Mouse (Mus musculus) limb, embryonic 11.5 days (tissue): Measurements from ENCODE around the gene Ankdd1a. TPM values are rescaled to one million over a fixed set of nuclear protein-coding genes. Genes with fewer than 3 reads are reported as not detected.

Source experiments
- ATAC-seq: fragments of 200-750 bp; cut with Nextera tagmentation; 2 replicates; pipeline ENCODE4 v1.8.0; 2017; ENCODE audit warnings: low read depth; ENCODE audit not compliant: insufficient number of reproducible peaks, low FRiP score, low TSS enrichment
- DNase-seq: peaks from one replicate; pipeline ENCODE4 v3.0.0-alpha.2; 2015; ENCODE audit warnings: low spot score
- H3K27ac ChIP-seq: fragments of 300-500 bp; sonication (generic); replicated peaks from 2 replicates; pipeline ENCODE4 v1.5.1; 2014; ENCODE audit warnings: low read depth, mild to moderate bottlenecking, low read length
- H3K27me3 ChIP-seq: fragments of 300-500 bp; sonication (generic); 2 replicates; pipeline ENCODE4 v1.6.1; 2014; ENCODE audit warnings: mild to moderate bottlenecking, low read length, mixed read lengths; ENCODE audit not compliant: control insufficient read depth, insufficient read depth
- H3K36me3 ChIP-seq: fragments of 300-500 bp; sonication (generic); 2 replicates; pipeline ENCODE4 v1.6.1; 2014; ENCODE audit warnings: mild to moderate bottlenecking, low read length, moderate library complexity, mixed read lengths; ENCODE audit not compliant: control insufficient read depth, insufficient read depth
- H3K4me1 ChIP-seq: fragments of 300-500 bp; sonication (generic); 2 replicates; pipeline ENCODE4 v1.6.1; 2014; ENCODE audit warnings: low read length, mixed read lengths; ENCODE audit not compliant: control insufficient read depth, insufficient read depth
- H3K4me2 ChIP-seq: fragments of 300-500 bp; sonication (generic); 2 replicates; pipeline ENCODE4 v1.6.1; 2014; ENCODE audit warnings: low read depth, mild to moderate bottlenecking, moderate library complexity; ENCODE audit not compliant: severe bottlenecking
- H3K4me3 ChIP-seq: fragments of 300-500 bp; sonication (generic); 2 replicates; pipeline ENCODE4 v1.5.1; 2014; ENCODE audit warnings: low read depth, low read length
- H3K9ac ChIP-seq: fragments of 300-500 bp; sonication (generic); 2 replicates; pipeline ENCODE4 v1.6.1; 2014; ENCODE audit warnings: mild to moderate bottlenecking, low read length
- H3K9me3 ChIP-seq: fragments of 300-500 bp; sonication (generic); 2 replicates; pipeline ENCODE4 v1.6.1; 2016; ENCODE audit warnings: low read length; ENCODE audit not compliant: control insufficient read depth
- WGBS: fragments of 180-500 bp; shearing (Covaris S2); extraction: QIAGEN DNeasy Blood & Tissue Kit; methylation state at CpG from one replicate; pipeline ENCODE4 v1.1.7; 2014; 5-methylcytosine and 5-hydroxymethylcytosine counted together
- polyA plus RNA-seq: library from polyadenylated mRNA; unstranded; fragments of >200 nt; fragmentation: Nextera tagmentation; extraction: Ambion mirVana; gene quantifications from 2 replicates; pipeline ENCODE4 v1.2.1, GENCODE M21; 2014

Ankdd1a gene
- polyA plus RNA-seq, 1 experiment from 2014 or later: not detected

DNA sequence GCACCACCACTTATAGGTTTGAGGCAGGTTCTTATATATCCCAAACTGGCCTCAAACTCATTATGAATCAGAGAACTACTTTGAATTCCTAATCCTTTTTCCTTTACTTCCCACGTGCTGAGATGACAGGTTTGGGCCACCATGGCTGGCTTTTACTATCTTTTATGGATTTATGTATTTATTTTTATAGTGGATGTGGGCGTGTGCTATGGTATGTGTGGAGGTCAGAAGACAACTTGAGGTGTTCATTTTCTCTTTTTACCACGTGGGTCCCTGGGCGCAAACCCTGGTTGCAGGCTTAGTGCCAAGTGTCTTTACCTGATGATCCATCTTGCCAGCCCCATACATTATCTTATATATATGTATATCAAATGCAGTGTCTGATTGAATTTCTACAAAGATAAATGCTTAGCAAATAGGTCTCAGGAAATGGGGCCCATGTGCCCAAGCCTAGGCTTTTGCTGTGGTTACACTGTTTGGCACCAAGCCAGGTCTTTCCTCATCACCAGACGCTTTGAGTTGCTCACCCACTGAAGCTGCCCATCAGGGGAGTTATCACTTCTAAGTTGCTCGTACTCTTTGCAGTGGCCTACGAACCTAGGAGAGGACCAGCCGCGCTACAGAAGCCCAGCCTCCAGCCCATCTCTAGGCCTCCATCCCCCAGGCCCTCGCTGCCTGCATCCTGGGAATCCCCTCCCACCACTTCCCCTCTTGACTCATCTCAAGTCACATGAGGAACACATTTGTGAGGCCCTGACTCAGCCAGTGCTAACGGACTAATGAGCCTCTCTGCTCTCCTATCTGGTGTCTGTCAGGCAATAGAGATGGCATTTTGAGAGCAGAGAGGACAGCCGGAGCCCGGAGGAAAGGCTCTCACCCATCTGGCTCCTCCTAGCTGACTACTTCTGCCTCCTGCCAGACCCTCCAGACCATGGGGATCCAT lies 21.4 kb upstream of the Ankdd1a start:
- Histone ChIP-seq H3K9ac (no peak overlapping the region), H3K4me3 (no peak overlapping the region), H3K9me3 (no peaks in the 10 kb centered on the region), H3K27me3 (no peaks in the 10 kb centered on the region), H3K4me2 (no peak overlapping the region), H3K36me3 (no peaks in the 10 kb centered on the region), H3K27ac (no peak overlapping the region), H3K4me1 (no peaks in the 10 kb centered on the region)
- DNase-seq: no peak
- 64% methylated on average over 13 of the region's 13 CpGs for WGBS
- ATAC-seq: no peak

- no peak overlapping the region for H3K27ac ChIP-seq
- WGBS: 86% methylated on average over 9 of the region's 9 CpGs
- H3K4me2 ChIP-seq: no peak overlapping the region
- H3K4me3 ChIP-seq: no peak overlapping the region
- H3K9me3 ChIP-seq: no peaks in the 10 kb centered on the region
- ATAC-seq (no peak), DNase-seq (no peak)
- H3K36me3 ChIP-seq: no peaks in the 10 kb centered on the region
- no peaks in the 10 kb centered on the region for H3K27me3 ChIP-seq
- no peak overlapping the region for H3K9ac ChIP-seq
- H3K4me1 ChIP-seq: no peaks in the 10 kb centered on the region
These were observed 19.7 kb upstream of the Ankdd1a start for GRCm38 (mm10) chr9:65539697-65540096.

GRCm38 (mm10) chr9:65537901-65538630 lies 18.1 kb upstream of the Ankdd1a start:
- no peak for ATAC-seq
- WGBS: 92% methylated on average over 8 of the region's 8 CpGs
- no peak overlapping the region for H3K4me2 ChIP-seq
- H3K27ac ChIP-seq: no peak overlapping the region
- H3K4me3 ChIP-seq: no peak overlapping the region
- no peaks in the 10 kb centered on the region for H3K9me3 ChIP-seq
- H3K36me3 ChIP-seq: no peaks in the 10 kb centered on the region
- H3K9ac ChIP-seq: no peak overlapping the region
- no peaks in the 10 kb centered on the region for H3K4me1 ChIP-seq
- DNase-seq: no peak
- no peaks in the 10 kb centered on the region for H3K27me3 ChIP-seq

GRCm38 (mm10) chr9:65536491-65536890 lies 16.5 kb upstream of the Ankdd1a start:
- Histone ChIP-seq H3K36me3 (no peaks in the 10 kb centered on the region), H3K27me3 (no peaks in the 10 kb centered on the region), H3K4me3 (no peak overlapping the region), H3K27ac (no peak overlapping the region), H3K9ac (no peak overlapping the region), H3K4me2 (no peak overlapping the region), H3K9me3 (no peaks in the 10 kb centered on the region), H3K4me1 (no peaks in the 10 kb centered on the region)
- DNase-seq: no peak
- ATAC-seq: no peak
- WGBS: 76% methylated on average over 4 of the region's 4 CpGs

DNA sequence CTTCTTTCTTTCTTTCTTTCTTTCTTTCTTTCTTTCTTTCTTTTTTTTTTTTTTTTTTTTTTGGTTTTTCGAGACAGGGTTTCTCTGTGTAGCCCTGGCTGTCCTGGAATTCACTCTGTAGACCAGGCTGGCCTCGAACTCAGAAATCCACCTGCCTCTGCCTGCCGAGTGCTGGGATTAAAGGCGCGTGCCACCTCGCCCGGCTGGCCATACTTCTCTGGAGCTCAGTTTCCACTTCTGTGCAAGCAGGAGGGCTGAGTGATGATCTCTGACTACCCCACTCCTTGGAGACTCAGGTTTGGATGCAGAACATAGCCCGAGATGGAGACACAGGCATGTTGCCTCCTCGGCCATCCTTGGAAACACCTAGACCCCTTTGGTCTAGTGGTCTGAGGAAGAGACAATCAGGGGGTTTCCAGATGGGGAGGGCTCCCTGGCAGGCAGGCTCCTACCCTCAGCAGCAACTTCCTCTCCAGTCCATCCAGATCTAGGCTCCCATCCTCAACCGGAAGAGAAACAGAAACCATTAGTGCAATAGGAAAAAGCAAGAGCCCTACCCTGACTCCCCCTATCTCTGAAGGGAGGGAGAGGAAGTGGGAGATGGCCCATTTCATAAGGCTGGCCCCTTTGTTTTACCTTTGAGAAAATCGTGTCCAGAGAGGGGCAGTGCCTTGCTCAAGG lies 15.9 kb upstream of the Ankdd1a start:
- Histone ChIP-seq H3K27me3 (no peaks in the 10 kb centered on the region), H3K4me2 (no peak overlapping the region), H3K36me3 (no peaks in the 10 kb centered on the region), H3K4me1 (no peaks in the 10 kb centered on the region), H3K4me3 (no peak overlapping the region), H3K9ac (no peak overlapping the region), H3K27ac (no peak overlapping the region), H3K9me3 (no peaks in the 10 kb centered on the region)
- ATAC-seq (no peak), DNase-seq (no peak)
- 85% methylated on average over 10 of the region's 11 CpGs for WGBS

DNA sequence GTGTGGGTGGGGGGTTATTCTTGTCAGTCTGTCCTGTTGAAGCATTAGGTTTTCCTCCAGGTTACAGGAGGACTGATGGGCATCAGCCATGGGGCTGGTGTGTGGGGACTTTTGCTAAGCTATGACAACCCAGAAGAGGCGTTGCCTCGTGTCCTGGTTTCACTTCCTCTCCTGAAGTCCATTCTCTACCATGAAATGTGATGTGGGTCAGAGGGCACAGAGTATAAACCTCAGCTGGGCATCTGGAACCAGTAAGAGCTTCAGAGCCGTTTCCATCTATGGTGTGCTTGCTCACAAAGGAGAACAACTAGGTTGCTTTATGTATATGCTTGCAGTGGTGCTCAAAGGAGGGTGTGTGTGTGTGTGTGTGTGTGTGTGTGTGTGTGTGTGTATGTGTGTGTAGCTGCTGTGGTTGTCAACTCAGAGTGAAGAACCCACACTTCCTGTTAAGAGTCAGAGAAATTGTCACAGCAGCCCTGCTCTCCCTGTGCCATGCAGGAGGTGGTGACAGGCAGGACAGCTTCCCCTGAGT lies 15.3 kb upstream of the Ankdd1a start:
- H3K36me3 ChIP-seq: no peaks in the 10 kb centered on the region
- H3K27ac ChIP-seq: no peak overlapping the region
- no peak overlapping the region for H3K4me3 ChIP-seq
- no peak overlapping the region for H3K4me2 ChIP-seq
- no peaks in the 10 kb centered on the region for H3K9me3 ChIP-seq
- no peak for ATAC-seq
- no peak for DNase-seq
- H3K27me3 ChIP-seq: no peaks in the 10 kb centered on the region
- H3K9ac ChIP-seq: no peak overlapping the region
- H3K4me1 ChIP-seq: no peaks in the 10 kb centered on the region
- 44% methylated on average over 3 of the region's 3 CpGs for WGBS

- H3K4me1 ChIP-seq: no peaks in the 10 kb centered on the region
- H3K27ac ChIP-seq: no peak overlapping the region
- H3K9me3 ChIP-seq: no peaks in the 10 kb centered on the region
- H3K27me3 ChIP-seq: no peaks in the 10 kb centered on the region
- DNase-seq: no peak
- ATAC-seq: no peak
- no peaks in the 10 kb centered on the region for H3K36me3 ChIP-seq
- no peak overlapping the region for H3K4me3 ChIP-seq
- H3K9ac ChIP-seq: no peak overlapping the region
- 82% methylated on average over 3 of the region's 3 CpGs for WGBS
- no peak overlapping the region for H3K4me2 ChIP-seq
These were observed 14.1 kb upstream of the Ankdd1a start for GRCm38 (mm10) chr9:65534111-65534510.

DNA sequence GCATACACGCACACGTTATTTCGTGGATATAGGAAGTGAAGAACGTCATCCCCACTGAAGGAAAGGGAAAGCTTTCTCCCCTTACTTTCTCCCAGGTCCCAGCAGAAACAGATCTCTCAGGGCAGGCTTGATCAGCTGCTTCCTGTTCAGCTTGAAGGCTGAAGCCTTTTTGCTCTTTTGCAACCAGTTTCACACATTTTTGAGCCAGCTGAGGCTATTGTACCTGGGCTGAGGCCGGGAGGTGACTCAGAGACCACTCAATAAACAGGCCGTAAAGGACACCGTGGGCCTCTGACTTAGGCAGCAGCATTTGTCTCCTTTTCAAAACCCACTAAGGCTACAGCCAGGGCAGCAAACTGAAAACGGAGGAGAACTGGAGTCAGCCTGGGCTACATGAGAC lies 13.0 kb upstream of the Ankdd1a start:
- H3K27me3 ChIP-seq: no peaks in the 10 kb centered on the region
- no peak overlapping the region for H3K9ac ChIP-seq
- WGBS: 73% methylated on average over 8 of the region's 8 CpGs
- DNase-seq (no peak), ATAC-seq (no peak)
- no peak overlapping the region for H3K4me3 ChIP-seq
- no peak overlapping the region for H3K4me2 ChIP-seq
- H3K27ac ChIP-seq: 0 out of 2 replicates have a peak overlapping the region, but pooled peaks have one; percentile 21
- no peaks in the 10 kb centered on the region for H3K4me1 ChIP-seq
- no peaks in the 10 kb centered on the region for H3K36me3 ChIP-seq
- no peaks in the 10 kb centered on the region for H3K9me3 ChIP-seq
